Mouse (Mus musculus) kidney, postnatal 0 days (tissue): Measurements from ENCODE around the gene Mrps21. TPM values are rescaled to one million over a fixed set of nuclear protein-coding genes. Genes with fewer than 3 reads are reported as not detected.

Experiments
- ATAC-seq: fragments of 200-750 bp; cut with Nextera tagmentation; replicated peaks from 2 replicates; pipeline ENCODE4 v1.8.0; 2017; ENCODE audit warnings: low read depth, moderate number of reproducible peaks, moderate TSS enrichment, moderate library complexity; ENCODE audit not compliant: low FRiP score
- DNase-seq: peaks from one replicate; pipeline ENCODE4 v3.0.0-alpha.2; 2016; ENCODE audit warnings: low spot score
- H3K27ac ChIP-seq: fragments of 300-500 bp; sonication (generic); 2 replicates; pipeline ENCODE4 v1.5.1; 2014; ENCODE audit warnings: mild to moderate bottlenecking
- H3K27me3 ChIP-seq: fragments of 300-500 bp; sonication (generic); 2 replicates; pipeline ENCODE4 v1.6.1; 2014; ENCODE audit warnings: low read length, mixed read lengths; ENCODE audit not compliant: insufficient read depth
- H3K36me3 ChIP-seq: fragments of 300-500 bp; sonication (generic); 2 replicates; pipeline ENCODE4 v1.6.1; 2014; ENCODE audit warnings: low read length, mixed read lengths; ENCODE audit not compliant: insufficient read depth
- H3K4me1 ChIP-seq: fragments of 300-500 bp; sonication (generic); replicated peaks from 2 replicates; pipeline ENCODE4 v1.6.1; 2014; ENCODE audit warnings: antibody characterized with exemption, low read length, mixed read lengths; ENCODE audit not compliant: insufficient read depth
- H3K4me2 ChIP-seq: fragments of 300-500 bp; sonication (generic); 2 replicates; pipeline ENCODE4 v1.6.1; 2014; ENCODE audit warnings: mild to moderate bottlenecking, low read length, moderate library complexity, mixed read lengths
- H3K4me3 ChIP-seq: fragments of 300-500 bp; sonication (generic); replicated peaks from 2 replicates; pipeline ENCODE4 v1.5.1; 2014; ENCODE audit warnings: low read depth, low read length
- H3K9ac ChIP-seq: fragments of 300-500 bp; sonication (generic); 2 replicates; pipeline ENCODE4 v1.6.1; 2014; ENCODE audit warnings: low read depth, low read length
- H3K9me3 ChIP-seq: fragments of 300-500 bp; sonication (generic); replicated peaks from 2 replicates; pipeline ENCODE4 v1.6.1; 2016; ENCODE audit warnings: low read length, inconsistent platforms, mixed read lengths
- CTCF ChIP-seq: IDR thresholded peaks from 2 replicates; pipeline ENCODE4 v1.5.1; 2016; ENCODE audit warnings: antibody characterized with exemption, low read depth, mild to moderate bottlenecking, moderate library complexity
- WGBS: fragments of 180-500 bp; shearing (Covaris S2); extraction: QIAGEN DNeasy Blood & Tissue Kit; methylation state at CpG from one replicate; pipeline ENCODE4 v1.1.7; 2014; 5-methylcytosine and 5-hydroxymethylcytosine counted together
- polyA plus RNA-seq: library from polyadenylated mRNA; unstranded; fragments of >200 nt; fragmentation: Nextera tagmentation; extraction: Ambion mirVana; gene quantifications from 2 replicates; pipeline ENCODE4 v1.2.1, GENCODE M21; 2015

Mrps21 gene
- polyA plus RNA-seq, 1 experiment from 2014 or later = 494 TPM

DNA sequence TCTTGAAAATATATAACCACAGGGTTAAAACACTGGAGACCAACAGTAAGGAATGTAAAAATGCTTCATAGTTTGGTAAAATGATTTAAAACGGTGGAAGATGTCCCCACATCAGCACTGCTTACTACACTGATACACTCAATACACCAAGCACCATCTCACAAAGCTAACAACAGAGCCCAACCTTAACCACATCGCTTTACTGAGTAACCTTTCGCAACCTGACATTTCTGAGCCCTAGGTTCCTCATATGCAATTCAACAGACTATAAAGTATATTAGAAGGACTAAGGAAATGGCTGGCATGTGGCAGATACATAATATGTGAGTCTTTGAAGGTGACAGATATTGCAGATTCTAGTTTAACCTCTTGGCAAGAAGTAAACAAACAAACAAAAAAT is 54.6 kb downstream of the Mrps21 start:
- Histone ChIP-seq H3K4me3 (no peak overlapping the region), H3K27ac (no peak overlapping the region), H3K9ac (no peak overlapping the region), H3K9me3 (no peaks in the 10 kb centered on the region), H3K36me3 (no peaks in the 10 kb centered on the region), H3K27me3 (no peaks in the 10 kb centered on the region), H3K4me2 (0 out of 2 replicates have a peak overlapping the region, but pooled peaks have one; percentile 23), H3K4me1 (0 out of 2 replicates have a peak, but pooled peaks cover 5% of the 10 kb centered on the region)
- WGBS = 78% methylated on average over 3 of the region's 3 CpGs
- DNase-seq (no peak), ATAC-seq (no peak)
- TF ChIP-seq CTCF = no peak

Other genes with a start within 250 kb of the Mrps21 start
- 53.8 and 57.3 TPM in 2 replicates for gene Ensa, start 246.5 kb downstream of the Mrps21 start, polyA plus RNA-seq
- 60.9 and 70.2 TPM in 2 replicates for gene Mcl1, start 212.7 kb downstream of the Mrps21 start, polyA plus RNA-seq
- gene Adamtsl4, start 183.6 kb downstream of the Mrps21 start, polyA plus RNA-seq = 3.6 TPM in 2 replicates
- gene Ecm1, start 131.9 kb downstream of the Mrps21 start, polyA plus RNA-seq = 173 and 178 TPM in 2 replicates
- 28.7 and 34.7 TPM in 2 replicates for gene Tars2, start 111.3 kb downstream of the Mrps21 start, polyA plus RNA-seq
- gene Rprd2, start 52.7 kb downstream of the Mrps21 start, polyA plus RNA-seq = 15.1 and 17.3 TPM in 2 replicates
- 30.1 and 31.2 TPM in 2 replicates for gene Prpf3, start 15.6 kb downstream of the Mrps21 start, polyA plus RNA-seq
- gene Ciart, start 10.7 kb upstream of the Mrps21 start, polyA plus RNA-seq = 1.1 and 1.2 TPM in 2 replicates
- 24.0 and 27.1 TPM in 2 replicates for gene BC028528, start 20.5 kb upstream of the Mrps21 start, polyA plus RNA-seq
- 48.7 and 55.5 TPM in 2 replicates for gene Aph1a, start 22.4 kb upstream of the Mrps21 start, polyA plus RNA-seq
- gene Car14, start 33.2 kb upstream of the Mrps21 start, polyA plus RNA-seq = 12.9 and 15.2 TPM in 2 replicates
- 128 and 151 TPM in 2 replicates for gene Anp32e, start 57.7 kb upstream of the Mrps21 start, polyA plus RNA-seq
- 41.5 and 42.5 TPM in 2 replicates for gene Plekho1, start 124.5 kb upstream of the Mrps21 start, polyA plus RNA-seq
- 38.1 and 41.9 TPM in 2 replicates for gene Vps45, start 186.9 kb upstream of the Mrps21 start, polyA plus RNA-seq
- 20.7 and 21.8 TPM in 2 replicates for gene Otud7b, start 233.0 kb upstream of the Mrps21 start, polyA plus RNA-seq